Mouse (Mus musculus) liver, embryonic 14.5 days (tissue): ENCODE measurements around the gene Lrrc10.

Source experiments
- CTCF ChIP-seq: IDR thresholded peaks from 2 replicates; pipeline ENCODE4 v1.5.1; 2016; ENCODE audit warnings: antibody characterized with exemption, low read depth, control low read depth
- EP300 ChIP-seq: IDR thresholded peaks from 2 replicates; pipeline ENCODE4 v1.6.1; 2016; ENCODE audit warnings: antibody characterized with exemption, low read depth

GRCm38 (mm10) chr10:117018281-117018840, 26.8 kb upstream of the Lrrc10 start:
- TF ChIP-seq EP300 = no peak
- TF ChIP-seq CTCF = no peak
